Mouse (Mus musculus): ENCODE measurements around the gene P2rx6. TPM values are rescaled to one million over a fixed set of nuclear protein-coding genes. Genes with fewer than 3 reads are reported as not detected.
A peak's percentile ranks its signal among the peaks of the same experiment; 100 is the strongest.

P2rx6 gene
- total and polyA plus RNA-seq, 3 experiments, result not detected

GRCm38 (mm10) chr16:17617922-17618565 is 56.4 kb downstream of the P2rx6 start:
- H3K79me2 ChIP-seq (replicated peaks; ENCODE audit: control insufficient read depth, extremely low read depth, insufficient read depth, poor library complexity, severe bottlenecking), result peaks cover 23% of the 10 kb centered on the region
- H3K4me2 ChIP-seq (ENCODE audit: insufficient read depth, low read depth, poor library complexity, severe bottlenecking), result no peak overlapping the region
- peaks cover 0 to 19% of the 10 kb centered on the region in 2 experiments for H3K36me3 ChIP-seq (replicated peaks in 1 of 2; ENCODE audit: control insufficient read depth in 1 of 2, insufficient read depth in 1 of 2, low read length in 1 of 2)
- dilution Hi-C loops (cut with MboI; ENCODE audit: extremely low pct_ligation_motif_present, extremely low pct_unique_long_range_greater_than_20kb, low sequenced_read_pairs) (no loop called here), in situ Hi-C loops (cut with MboI; ENCODE audit: low pct_ligation_motif_present, low pct_unique_long_range_greater_than_20kb, low sequenced_read_pairs) (loop anchor here (5.0 kb wide), 1 partner anchor 61 kb away; no protein-coding TSS in a partner anchor)
- H3K9me3 ChIP-seq (replicated peaks; ENCODE audit: low read length), result no peaks in the 10 kb centered on the region
- H3K4me1 ChIP-seq (ENCODE audit: control insufficient read depth in 1 of 2, insufficient read depth in 2 of 2), result peaks cover 10 to 16% of the 10 kb centered on the region in 2 experiments
- TF ChIP-seq CTCF (conservative IDR thresholded peaks at IDR 0.05 in 1 of 2, IDR thresholded peaks at IDR 0.05 in 1 of 2; ENCODE audit: low read depth in 2 of 2, low read length in 2 of 2), result peak in 1 of 2 experiments; percentile 50; a peak in 2 of 4 replicates
- no peak for TF ChIP-seq KAT2A (IDR thresholded peaks at IDR 0.05; ENCODE audit: insufficient replicate concordance, low read length)
- H3K27ac ChIP-seq (ENCODE audit: insufficient read depth, low read depth), result no peak overlapping the region
- H3K4me3 ChIP-seq (replicated peaks in 1 of 3; ENCODE audit: low read depth in 2 of 3, low read length in 2 of 3, poor library complexity in 1 of 3), result no peak overlapping the region
- no peak overlapping the region for H3K9ac ChIP-seq (ENCODE audit: insufficient read depth, low read depth)
- peak; percentile 33 for DNase-seq (ENCODE audit: extremely low read depth)
- H3K27me3 ChIP-seq (replicated peaks), result no peaks in the 10 kb centered on the region

GRCm38 (mm10) chr16:17619198-17620105 is 57.8 kb downstream of the P2rx6 start, which contains the start of gene Smpd4:
Smpd4 (plus strand) TSS chr16:17619354.
- Histone ChIP-seq H3K27ac (ENCODE audit: insufficient read depth, low read depth) (no peak within 1 kb of the TSS), H3K79me2 (replicated peaks; ENCODE audit: control insufficient read depth, extremely low read depth, insufficient read depth, poor library complexity, severe bottlenecking) (peaks cover 23% of the 10 kb centered on the region), H3K9me3 (replicated peaks; ENCODE audit: low read length) (no peaks in the 10 kb centered on the region), H3K4me1 (ENCODE audit: control insufficient read depth in 1 of 2, insufficient read depth in 2 of 2) (peaks cover 10 to 16% of the 10 kb centered on the region in 2 experiments), H3K4me2 (ENCODE audit: insufficient read depth, low read depth, poor library complexity, severe bottlenecking) (peak within 1 kb of the TSS; percentile 87), H3K4me3 (replicated peaks in 1 of 3; ENCODE audit: low read depth in 2 of 3, low read length in 2 of 3, poor library complexity in 1 of 3) (peak within 1 kb of the TSS; percentile 94 to 100 (median 99)), H3K9ac (ENCODE audit: insufficient read depth, low read depth) (peak within 1 kb of the TSS; percentile 99), H3K36me3 (replicated peaks in 1 of 2; ENCODE audit: control insufficient read depth in 1 of 2, insufficient read depth in 1 of 2, low read length in 1 of 2) (peaks cover 10 to 31% of the 10 kb centered on the region in 2 experiments), H3K27me3 (replicated peaks) (no peaks in the 10 kb centered on the region)
- dilution Hi-C loops (cut with MboI; ENCODE audit: extremely low pct_ligation_motif_present, extremely low pct_unique_long_range_greater_than_20kb, low sequenced_read_pairs), result no loop called here
- in situ Hi-C loops (cut with MboI; ENCODE audit: low pct_ligation_motif_present, low pct_unique_long_range_greater_than_20kb, low sequenced_read_pairs), result loop anchor here (5.0 kb wide), 2 partner anchors 48 to 62 kb away; no protein-coding TSS in a partner anchor
- peak; percentile 95 for DNase-seq (ENCODE audit: extremely low read depth)
- TF ChIP-seq MYC (IDR thresholded peaks at IDR 0.05; ENCODE audit: low read depth, low read length) (peak; percentile 85), HCFC1 (IDR thresholded peaks at IDR 0.05; ENCODE audit: low read depth, low read length) (peak; percentile 93), POLR2AphosphoS2 (IDR thresholded peaks at IDR 0.05; ENCODE audit: low read depth, low read length) (no peak), ELF1 (IDR thresholded peaks at IDR 0.05; ENCODE audit: low read depth, low read length) (peak; percentile 63), POLR2A (IDR thresholded peaks at IDR 0.05; ENCODE audit: low read depth, low read length) (peak; percentile 82), MXI1 (IDR thresholded peaks at IDR 0.05; ENCODE audit: low read depth, low read length) (peak; percentile 93), CTCF (conservative IDR thresholded peaks at IDR 0.05 in 1 of 2, IDR thresholded peaks at IDR 0.05 in 1 of 2; ENCODE audit: low read depth in 2 of 2, low read length in 2 of 2) (no peak), TCF12 (IDR thresholded peaks at IDR 0.05; ENCODE audit: low read depth, low read length) (peak; percentile 93), KAT2A (IDR thresholded peaks at IDR 0.05; ENCODE audit: insufficient replicate concordance, low read length) (peak; percentile 93), ZC3H11A (IDR thresholded peaks at IDR 0.05; ENCODE audit: low read depth, low read length) (no peak), PAX5 (IDR thresholded peaks at IDR 0.05; ENCODE audit: low read length) (no peak), ZKSCAN1 (IDR thresholded peaks at IDR 0.05; ENCODE audit: borderline replicate concordance, low read depth, low read length) (no peak; the same call in 1 of the 2 replicates), CHD2 (IDR thresholded peaks at IDR 0.05; ENCODE audit: low read length) (peak; percentile 33; the same call in 1 of the 2 replicates), MAFK (IDR thresholded peaks at IDR 0.05; ENCODE audit: insufficient replicate concordance, low read length) (no peak), EP300 (IDR thresholded peaks at IDR 0.05; ENCODE audit: low read length) (no peak), MEF2A (IDR thresholded peaks at IDR 0.05; ENCODE audit: borderline replicate concordance, low read depth, low read length) (peak; percentile 62; the same call in 1 of the 2 replicates), RAD21 (IDR thresholded peaks at IDR 0.05; ENCODE audit: low read depth, low read length) (no peak), MAX (IDR thresholded peaks at IDR 0.05; ENCODE audit: low read length) (peak; percentile 92), MAZ (IDR thresholded peaks at IDR 0.05; ENCODE audit: low read depth, low read length) (peak; percentile 66; the same call in 1 of the 2 replicates), ZMIZ1 (IDR thresholded peaks at IDR 0.05; ENCODE audit: low read depth, low read length) (no peak), ZNF384 (IDR thresholded peaks at IDR 0.05; ENCODE audit: low read depth, low read length) (0 out of 2 replicates have a peak, but pooled peaks have one; percentile 22), USF2 (conservative IDR thresholded peaks at IDR 0.05; ENCODE audit: low read depth, low read length) (peak; percentile 7; the same call in 1 of the 2 replicates), RCOR1 (conservative IDR thresholded peaks at IDR 0.05; ENCODE audit: low read depth, low read length) (no peak), NELFE (IDR thresholded peaks at IDR 0.05; ENCODE audit: low read depth, low read length) (peak; percentile 78), IRF4 (IDR thresholded peaks at IDR 0.05; ENCODE audit: low read depth, low read length) (peak; percentile 49; the same call in 1 of the 2 replicates), GABPA (IDR thresholded peaks at IDR 0.05; ENCODE audit: insufficient replicate concordance, low read depth, low read length) (no peak; the same call in 1 of the 2 replicates), TBP (conservative IDR thresholded peaks at IDR 0.05; ENCODE audit: low read depth, low read length) (peak; percentile 79), UBTF (IDR thresholded peaks at IDR 0.05; ENCODE audit: low read depth, low read length) (no peak)
